Mouse (Mus musculus) spleen, adult 2 months (tissue): Measurements from ENCODE around the gene Trim24.

Source experiments
- CTCF ChIP-seq: fragments of 200-500 bp; IDR thresholded peaks from 2 replicates; pipeline ENCODE4 v1.5.1; 2011; ENCODE audit warnings: mild to moderate bottlenecking, inconsistent platforms; ENCODE audit not compliant: insufficient read depth, insufficient read length, insufficient replicate concordance; ENCODE audit errors: extremely low read depth
- POLR2A ChIP-seq: fragments of 200-500 bp; IDR thresholded peaks from 2 replicates; pipeline ENCODE4 v1.6.1; 2011; ENCODE audit warnings: low read depth, low read length, inconsistent platforms

DNA sequence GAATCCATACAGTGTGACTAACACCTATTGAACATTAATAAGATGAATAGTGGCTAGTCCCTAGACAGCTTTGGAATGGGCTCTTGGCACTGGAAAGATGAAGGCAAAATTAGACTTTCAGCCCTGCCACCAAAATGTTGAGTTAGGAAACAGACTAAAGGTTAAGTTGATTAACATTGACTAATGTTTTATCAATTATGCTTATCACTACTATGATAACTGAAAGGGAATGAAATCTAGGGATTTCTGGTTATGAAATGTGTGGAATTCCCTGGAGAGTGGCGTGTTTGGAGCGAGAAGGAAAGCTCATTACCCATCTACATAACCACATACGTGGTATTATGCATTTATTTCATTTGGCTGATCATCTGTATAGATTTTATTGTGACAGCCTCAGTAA, 41.7 kb upstream of the Trim24 start:
- no peak for TF ChIP-seq CTCF
- no peak for TF ChIP-seq POLR2A
